Mouse (Mus musculus) bone marrow macrophage, adult 2 months (primary cell): ENCODE results near the gene Ccdc194.

Source experiments
- CTCF ChIP-seq: IDR thresholded peaks from 2 replicates; pipeline ENCODE4 v1.5.1; 2012; ENCODE audit warnings: low read depth, mild to moderate bottlenecking, low read length, moderate library complexity
- POLR2A ChIP-seq: IDR thresholded peaks from 2 replicates; pipeline ENCODE4 v1.6.1; 2012; ENCODE audit warnings: mild to moderate bottlenecking, low read depth, low read length, borderline replicate concordance

GRCm38 (mm10) chr8:71474344-71474743 lies 51.2 kb downstream of the Ccdc194 start:
- no peak for TF ChIP-seq POLR2A
- no peak for TF ChIP-seq CTCF
